Mouse (Mus musculus): ENCODE results near the gene Slc38a3.

Slc38a3 gene

DNA sequence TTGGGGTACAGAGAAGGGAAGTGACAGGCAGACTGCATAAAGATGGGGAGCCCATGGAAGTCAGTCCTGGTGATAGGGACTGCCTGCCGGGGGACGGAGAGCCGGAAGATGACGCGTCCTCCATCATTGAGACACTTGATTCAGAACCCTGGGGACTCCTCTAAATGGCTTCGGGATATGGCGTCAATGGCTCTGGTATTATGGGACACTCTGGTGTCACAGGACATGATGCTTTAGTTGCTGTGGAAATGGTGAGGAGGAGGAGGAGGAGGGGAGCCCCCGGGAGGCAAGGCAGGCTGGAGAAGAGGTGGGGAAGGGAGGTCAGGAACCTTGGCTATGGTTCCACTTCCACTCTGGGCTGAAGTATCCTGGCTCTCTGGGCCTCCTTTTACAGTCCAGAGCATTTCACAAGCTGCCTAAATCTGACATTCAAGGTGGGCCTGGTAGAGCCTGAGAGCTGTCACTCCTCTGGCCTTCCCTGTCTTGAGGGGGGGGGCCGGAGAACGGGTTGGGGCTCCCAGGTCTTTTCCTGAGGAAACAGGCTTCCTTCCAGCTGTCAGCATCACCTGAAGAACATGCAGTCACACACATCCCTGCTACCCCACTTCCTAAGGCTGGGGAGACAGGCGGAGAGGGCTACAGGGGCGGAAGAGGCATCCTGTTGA, 26.2 kb upstream of the Slc38a3 start:
- no peak for DNase-seq

DNA sequence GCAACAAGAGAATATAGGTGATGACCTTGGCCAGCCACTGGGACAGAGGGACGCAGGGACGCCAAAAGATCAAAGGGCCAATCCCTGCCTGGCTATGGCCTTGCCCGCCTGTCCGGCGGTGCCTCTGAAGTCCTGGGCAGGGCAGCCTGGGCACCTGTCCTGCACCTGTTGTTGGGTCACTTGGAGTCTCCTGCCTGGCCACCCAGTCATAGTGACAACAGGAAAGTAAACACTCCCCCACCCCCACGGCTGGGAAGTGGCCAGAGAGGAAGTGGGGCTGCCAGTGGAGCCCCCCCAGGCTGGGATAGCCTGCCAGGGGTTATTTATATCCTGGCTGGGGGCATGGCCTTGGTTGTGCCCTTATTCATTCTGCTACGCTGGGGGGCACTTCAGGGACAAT, 25.3 kb upstream of the Slc38a3 start:
- no peak for DNase-seq

DNA sequence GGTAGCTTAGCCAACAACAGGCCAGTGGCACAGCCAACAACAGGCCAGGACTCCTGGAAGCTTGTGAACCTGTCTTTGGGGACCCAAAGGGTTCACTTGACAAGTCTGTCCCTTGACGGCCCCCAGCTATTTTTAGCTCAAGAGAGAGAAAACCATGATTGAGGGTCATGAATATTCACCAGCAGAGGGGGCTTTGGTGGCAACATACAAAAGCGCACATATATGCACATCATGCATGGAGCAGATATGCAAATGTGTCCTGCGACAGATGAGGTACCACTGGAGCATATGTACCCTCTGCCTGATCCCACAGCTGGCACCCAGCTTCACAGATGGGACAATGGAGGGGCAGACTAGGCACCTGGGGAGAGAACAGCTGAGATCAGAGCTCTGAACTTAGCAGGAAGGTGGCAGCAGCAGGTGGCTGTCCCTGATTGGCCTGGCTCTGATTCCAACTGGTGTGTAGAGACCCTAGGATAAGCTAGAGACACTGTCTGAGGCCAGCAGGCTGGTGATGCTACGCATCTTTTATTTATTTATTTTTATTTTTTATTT, 24.2 kb upstream of the Slc38a3 start:
- DNase-seq = no peak

DNA sequence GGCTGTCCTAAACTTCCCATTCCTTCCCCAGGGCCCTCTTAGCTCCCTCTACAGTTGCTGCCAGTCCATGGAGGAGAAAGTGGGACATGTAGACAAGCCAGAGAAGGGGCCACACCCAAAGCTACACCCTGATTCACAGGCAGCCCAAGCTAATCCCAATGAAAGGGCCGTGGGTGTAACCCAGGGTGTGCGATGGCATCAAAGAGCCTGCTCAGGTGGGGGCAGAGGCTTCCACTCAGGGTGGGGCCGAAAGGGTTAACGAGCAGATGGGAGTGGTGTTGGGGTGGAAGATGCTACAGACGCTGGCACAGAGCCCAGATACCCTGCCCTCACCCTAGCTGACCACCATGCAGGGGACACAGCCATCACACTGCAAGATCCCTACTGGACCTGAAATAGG, 23.5 kb upstream of the Slc38a3 start:
- DNase-seq = no peak

DNA sequence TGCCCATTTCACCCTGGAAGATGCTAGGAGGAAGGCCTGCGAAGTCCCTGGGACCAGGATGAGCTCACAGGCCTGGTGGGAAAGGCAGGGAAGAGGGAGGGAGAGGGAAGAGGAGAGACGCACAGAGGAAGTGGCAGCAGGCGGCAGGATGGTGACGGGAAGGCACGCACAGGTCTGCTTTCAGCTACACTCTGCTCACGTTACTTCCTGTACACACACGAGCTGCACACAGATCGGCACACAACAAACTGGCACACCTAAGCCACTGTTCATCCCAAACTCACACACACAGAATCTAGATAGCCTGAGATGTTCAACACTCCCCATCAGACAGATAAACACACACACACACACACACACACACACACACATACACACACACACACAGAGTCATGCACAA, 21.1 kb upstream of the Slc38a3 start:
- DNase-seq = no peak

DNA sequence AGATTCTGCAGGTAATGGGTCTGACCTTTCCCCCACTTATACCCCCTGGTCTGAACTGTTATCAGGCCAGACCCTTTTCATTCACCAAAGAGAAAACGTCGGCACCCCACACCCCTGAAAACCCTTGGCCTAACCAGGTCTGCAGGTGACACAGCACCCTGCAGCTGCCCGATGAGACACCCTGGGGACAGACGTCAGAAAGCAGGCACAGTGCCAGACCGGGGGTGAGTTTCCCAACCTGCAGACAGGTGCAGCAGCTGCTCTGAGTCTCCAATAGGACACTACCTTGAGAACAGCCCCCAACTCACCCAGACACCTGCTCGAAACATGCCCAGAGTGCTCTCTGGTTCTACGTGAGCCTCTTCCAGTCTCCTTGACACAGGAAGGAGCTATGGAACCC, 19.6 kb upstream of the Slc38a3 start:
- no peak for DNase-seq

DNA sequence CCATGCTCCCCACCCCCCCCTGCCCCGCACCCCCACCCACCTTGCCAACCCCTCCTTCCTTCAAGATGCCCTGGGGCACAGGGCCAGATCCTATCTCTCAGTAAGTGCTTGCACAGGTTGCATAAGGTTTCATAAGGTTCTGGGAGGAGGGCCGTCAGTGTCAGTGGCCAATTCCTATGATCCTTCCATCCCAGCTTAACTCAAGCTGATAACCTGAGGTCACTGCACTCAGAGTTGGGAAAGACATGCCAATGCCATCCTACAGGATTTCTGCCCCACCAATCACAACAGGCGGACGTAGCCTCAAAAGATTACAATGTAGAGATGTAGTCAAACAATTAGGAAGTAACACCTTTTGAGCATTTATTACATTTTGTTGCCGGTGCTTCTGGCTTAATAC, 19.1 kb upstream of the Slc38a3 start:
- no peak for DNase-seq

DNA sequence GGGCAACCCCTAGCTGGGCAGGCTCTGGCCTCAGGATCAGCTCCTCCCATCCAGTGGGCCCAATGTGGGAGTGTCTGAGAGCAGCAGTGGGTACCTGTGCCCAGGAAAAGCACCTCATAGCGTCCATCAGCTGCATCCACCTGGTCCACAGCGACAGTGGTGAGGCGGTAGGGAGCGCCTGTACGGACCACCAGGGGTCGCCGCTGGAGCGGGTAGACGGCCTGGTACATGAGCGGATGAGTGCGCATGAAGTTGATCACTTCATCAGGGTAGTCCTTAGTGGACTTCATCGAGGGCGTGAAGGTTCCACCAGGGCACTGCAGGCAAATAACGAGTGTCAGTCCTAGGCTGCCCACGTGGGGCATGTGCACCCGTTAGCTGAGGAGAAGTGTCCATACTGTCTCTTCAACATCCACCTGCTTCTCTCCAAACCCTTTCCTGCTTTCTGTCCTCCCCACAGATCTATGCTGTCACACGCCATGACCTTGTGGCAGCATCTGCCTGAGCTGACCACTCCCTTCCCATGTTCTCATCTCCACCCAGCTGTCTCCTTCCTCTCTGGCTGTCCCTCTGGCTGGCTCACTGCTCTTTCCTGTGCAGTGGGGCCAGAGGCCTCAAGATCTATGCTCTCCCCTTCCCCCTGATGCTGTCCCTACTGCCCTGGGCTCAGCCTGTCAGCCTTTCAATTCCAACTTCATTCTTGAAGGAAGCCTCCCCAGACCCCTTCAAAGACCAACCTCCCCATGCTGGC, 16.1 kb upstream of the Slc38a3 start:
- DNase-seq = peak; percentile 76 to 88

DNA sequence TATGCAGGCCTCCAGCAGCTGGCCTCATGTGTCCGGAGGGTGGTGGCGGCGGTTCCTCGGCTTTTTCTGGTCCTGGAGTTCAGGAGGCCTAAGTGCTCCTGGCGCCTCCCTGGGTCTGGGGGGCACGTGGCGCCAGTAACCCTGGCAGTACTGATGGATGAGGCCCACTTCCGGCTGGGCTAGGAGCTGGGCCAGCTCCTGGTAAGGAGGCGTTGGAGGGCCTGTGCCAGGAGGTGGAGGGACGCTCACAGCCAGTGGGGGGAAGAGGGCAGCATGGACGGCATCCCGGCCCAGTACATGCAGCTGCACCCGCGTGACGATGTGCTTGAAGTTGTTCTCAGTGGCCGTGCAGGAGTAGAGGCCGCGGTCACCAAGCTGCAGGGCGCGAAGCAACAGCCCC, 13.1 kb upstream of the Slc38a3 start:
- no peak for DNase-seq

DNA sequence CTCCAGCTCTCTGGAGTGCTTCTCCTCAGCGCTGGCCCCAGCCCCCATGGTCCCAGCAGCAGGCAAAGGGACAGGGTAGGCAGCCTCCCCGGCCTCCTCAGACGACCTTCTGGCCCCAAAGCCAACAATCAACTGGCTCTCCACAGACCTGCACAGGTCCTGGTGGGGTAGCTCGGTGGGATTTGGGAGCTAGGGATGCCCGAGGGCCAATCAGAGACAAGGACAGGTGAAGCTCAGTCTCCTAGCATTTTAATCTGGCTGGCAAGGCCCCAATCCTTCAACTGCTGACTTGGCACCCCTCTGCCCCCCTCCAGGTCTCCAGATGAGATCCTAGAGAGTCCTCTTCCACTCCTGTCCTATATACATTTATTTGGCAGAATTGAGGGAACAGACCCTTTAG, 10.2 kb upstream of the Slc38a3 start, which contains the start of gene Gnat1:
Gene Gnat1, minus strand, starts transcription at position 212 of the 400 bp plus-strand sequence.
- DNase-seq = no peak

DNA sequence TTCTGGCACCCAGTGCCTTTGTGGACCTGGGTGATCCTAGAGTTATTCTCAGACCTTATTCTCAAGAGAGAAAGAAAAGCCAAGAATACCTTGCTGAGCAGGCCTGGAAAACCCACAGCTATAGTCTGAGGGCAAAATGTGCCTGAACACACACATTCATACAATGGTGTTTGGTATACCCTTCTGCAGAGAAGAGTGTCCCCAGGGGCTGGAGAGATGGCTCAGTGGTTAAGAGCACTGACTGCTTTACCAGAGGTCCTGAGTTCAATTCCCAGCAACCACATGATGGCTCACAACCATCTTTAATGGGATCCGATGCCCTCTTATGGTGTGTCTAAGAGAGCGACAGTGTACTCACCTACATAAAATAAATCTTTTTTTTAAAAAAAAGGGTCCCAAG, 9.5 kb upstream of the Slc38a3 start:
- no peak for DNase-seq

DNA sequence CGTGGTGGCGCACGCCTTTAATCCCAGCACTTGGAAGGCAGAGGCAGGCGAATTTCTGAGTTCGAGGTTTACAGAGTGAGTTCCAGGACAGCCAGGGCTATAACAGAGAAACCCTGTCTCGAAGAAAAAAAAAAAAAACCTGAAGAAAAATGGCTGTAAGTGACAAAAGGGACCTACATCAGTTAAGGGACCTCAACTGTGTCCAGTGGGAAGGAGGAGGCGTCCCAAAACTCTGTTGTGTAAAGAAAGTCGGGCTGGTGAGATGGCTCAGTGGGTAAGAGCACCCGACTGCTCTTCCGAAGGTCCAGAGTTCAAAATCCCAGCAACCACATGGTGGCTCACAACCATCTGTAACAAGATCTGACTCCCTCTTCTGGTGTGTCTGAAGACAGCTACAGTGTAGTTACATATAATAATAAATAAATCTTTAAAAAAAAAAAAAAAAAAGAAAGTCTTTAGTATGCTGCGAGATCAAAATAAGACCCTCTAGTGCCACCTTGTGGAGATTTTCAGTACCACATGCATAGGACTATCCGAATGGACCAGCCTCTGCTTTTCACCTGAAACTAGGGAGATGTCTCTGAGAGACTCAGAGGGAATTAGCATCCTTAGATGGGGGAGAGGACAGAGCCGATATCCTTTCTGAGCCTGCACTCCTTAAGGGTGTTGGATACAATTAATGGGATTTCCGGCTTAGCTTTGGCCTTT, 8.6 kb upstream of the Slc38a3 start:
- peak; percentile 90 to 93 for DNase-seq

DNA sequence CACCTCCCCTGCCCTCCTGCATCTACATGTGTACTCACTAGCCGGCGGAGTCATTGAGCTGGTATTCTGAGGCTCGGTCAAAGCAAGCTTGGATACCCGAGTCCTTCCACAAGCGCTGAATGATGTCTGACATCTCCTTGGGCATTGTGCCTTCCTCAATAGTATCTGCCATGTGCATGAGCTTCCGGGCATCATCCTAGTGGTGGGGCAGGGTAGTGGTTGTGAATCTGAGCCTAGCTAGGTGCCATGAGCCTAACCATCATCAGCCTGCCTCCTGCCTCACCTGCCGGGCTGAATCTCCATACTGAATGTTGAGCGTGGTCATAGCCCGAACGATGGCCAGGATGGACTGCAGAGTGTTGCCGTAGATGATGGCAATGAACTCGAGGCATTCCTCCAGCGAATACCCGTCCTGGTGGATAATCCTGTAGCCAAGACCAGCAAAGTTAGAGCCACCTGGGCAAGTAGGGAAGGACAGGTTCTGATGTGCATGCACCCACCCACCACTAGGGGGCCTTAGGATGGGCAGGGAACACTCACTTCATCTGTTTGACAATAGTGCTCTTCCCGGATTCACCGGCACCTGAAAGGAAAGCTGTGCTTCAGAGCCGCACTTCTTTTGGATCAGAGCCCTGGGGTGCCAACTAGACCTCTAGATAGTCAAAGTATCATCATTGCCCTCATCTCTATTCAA, 7.9 kb upstream of the Slc38a3 start:
- DNase-seq = peak; percentile 66 to 80

DNA sequence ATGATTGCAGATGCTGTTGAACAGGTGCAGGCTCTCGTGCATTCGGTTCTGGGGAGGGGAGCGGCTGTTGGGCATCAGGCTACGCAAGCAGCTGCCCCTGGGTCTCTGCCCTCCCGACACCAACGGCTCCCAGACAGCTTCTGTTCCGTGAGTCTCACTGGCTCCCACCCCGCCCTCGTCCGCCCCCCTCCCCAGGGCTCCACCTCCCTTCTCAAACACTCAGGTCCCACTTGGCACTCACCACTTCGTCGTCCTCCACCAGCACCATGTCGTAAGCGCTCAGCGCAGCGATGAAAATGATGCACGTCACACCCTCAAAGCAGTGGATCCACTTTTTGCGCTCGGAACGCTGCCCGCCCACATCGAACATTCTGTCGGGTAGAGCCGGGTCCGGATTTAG, 7.0 kb upstream of the Slc38a3 start:
- DNase-seq = no peak

DNA sequence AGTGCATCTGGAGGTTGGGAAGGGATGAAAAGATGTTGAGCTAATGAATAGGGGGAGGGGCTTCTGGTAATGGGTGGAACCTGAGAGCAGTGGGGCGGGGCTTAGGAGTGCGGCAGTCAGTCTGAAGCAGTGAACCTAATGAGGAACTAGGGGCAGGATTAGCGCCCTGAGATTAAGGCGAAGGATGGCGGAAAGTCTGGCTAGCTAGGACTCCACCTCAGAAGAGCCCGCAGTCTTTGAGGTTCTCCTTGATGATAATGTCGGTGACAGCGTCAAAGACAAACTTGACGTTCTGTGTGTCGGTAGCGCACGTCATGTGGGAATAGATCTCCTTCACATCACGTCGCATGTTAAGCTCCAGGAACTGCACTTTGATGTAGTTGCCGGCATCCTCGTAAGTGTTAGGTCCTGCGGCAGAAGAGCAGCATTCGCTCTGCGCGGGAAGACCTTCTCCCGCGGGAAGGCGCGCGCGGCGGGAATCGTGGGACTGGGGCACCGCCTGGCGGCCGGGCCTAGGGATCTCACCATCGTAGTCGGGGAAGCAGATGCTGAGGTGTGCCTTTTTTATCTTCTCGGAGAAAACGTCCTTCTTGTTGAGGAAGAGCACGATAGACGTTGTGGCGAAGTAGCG, 6.5 kb upstream of the Slc38a3 start:
- peak; percentile 70 to 79 for DNase-seq

DNA sequence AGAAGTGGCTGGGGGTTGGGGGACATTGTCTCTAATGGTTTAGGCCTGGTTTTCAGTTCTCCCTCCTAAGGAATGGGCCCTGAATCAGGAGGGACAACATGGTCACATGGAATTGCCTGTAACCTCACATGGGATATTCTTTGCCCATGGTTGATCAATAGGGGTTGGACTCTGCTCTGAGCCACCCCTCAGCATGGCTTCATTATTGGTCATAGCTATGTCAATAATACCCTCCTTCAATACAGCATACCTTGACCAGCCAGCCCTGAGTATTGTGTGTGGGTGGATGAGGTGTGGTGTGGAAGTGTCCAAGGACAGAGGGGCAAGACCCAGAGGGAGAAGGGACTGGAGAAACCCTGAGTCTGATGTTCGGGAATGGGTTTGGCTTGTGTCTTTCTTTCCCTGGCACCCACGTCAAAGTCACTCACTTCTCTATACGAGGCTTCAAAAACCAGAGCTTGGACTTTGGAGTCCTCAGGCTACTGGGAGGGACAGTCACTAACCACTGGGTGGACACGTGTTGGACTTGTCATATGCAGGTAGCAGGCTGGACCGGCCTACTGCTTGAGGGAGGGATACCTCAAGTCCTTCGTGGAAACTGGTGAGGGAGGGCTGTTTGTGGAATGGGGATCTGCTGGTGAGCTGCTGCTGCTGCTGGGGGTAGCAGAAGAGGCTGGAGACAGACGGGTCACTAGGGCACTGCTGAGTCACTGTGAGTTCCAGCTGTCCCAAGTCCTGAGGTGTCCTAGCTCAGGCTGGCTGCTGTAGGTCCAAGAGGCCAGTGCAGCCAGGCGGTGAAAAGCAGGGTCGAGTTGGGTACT, 5.5 kb upstream of the Slc38a3 start:
- DNase-seq = no peak

DNA sequence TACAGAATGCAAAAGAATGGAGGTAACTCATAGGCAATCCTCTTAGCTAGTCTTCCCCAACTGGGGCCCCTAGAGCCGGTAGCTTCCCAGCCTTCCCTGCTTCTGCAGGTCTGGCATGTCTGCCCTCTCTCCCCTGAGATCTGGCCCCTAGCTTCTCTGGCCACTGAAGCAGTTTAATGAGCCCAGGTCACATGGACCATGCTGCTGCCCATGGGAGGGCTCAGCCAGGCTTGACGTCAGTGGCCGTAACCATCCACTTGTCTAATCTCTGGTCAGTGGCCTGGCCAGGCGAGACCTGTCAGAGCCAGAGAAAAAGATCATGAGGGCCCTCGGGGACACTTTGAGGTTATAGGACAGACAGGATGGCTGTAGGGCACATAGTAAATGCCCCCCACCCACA, 929 bp upstream of the Slc38a3 start:
- DNase-seq = no peak

DNA sequence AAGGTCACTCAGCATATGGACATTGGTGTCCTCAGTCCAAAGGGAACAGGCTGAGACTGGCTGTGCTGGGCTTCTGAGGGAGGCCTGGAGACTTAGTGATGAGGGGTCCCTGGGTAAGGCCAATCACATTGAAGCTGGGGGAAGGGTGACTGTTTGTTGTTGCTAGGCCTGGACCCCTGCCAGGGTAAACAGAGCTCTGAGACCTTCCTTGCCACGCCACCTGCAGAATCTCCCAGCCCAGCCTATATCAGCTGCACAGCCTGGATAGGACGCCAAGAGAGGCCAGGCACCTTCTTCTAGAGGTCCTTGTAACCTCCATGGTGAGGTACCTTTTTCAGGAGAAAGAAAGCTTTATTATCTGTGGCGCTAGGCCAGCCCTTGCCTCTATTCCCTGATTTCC, 414 bp downstream of the Slc38a3 start:
- DNase-seq = no peak

DNA sequence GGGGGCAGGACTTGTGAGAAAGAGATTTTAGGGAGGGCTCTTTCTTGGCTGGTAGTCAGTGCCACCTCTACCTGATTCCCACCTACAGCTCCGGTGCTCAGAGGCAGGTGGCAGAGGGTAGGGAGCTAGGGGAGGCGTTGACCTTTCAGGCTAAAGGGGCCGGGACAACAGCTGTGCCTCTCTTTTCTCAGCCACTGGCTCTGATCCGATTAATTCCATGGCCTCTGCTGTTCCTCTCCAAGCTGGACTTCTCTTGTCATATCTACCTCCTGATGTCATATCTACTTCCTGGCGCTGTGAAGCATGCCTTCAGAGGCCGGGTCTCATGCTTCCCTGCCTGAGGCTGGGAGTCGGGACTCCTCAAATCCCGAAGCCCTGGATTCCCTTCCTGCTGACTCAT, 1.3 kb downstream of the Slc38a3 start:
- no peak for DNase-seq

DNA sequence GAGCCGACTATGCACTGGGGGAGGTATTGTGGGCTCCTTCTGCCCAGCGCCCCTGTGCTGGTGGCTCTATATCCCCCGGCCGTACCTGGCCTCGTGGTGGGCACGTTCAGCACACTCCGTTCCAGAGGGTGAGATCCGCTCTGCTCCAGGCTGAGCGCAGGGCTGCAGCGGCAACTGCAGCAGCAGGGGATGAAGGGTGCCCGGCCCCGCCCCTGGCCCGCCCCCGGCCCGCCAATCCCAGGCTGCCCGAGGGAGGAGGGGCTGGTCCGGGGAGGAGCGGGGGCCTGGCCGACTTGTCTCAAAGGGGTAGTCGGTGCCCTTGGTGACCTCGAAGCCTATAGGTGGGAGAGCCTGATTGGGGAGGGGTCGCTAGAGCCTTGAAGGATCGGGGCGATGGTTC, 2.1 kb downstream of the Slc38a3 start:
- peak; percentile 33 to 44 for DNase-seq

DNA sequence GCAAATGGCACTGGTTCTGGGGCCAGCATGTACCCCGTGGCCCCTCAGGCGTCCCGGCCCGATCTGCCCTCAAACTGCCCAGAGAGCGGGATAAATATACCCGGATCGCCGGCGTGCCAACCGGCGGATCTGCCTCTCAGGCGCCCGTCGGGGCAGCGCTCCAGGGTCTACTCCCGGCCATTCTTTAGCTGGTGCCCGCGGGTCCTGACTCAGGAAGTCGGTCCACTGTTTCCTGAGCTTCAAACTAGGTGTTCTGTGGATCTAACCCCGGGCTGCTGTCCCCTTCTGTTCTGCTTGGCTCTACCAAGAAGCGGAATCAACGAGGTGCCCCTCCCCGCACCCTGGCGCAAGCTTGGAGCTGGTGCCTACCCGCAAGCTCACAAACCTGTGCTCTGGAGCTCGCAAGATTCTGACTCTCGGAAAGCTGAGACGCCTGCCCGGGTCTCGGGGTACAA, 2.6 kb downstream of the Slc38a3 start:
- peak in 1 of 2 experiments; percentile 45 for DNase-seq

DNA sequence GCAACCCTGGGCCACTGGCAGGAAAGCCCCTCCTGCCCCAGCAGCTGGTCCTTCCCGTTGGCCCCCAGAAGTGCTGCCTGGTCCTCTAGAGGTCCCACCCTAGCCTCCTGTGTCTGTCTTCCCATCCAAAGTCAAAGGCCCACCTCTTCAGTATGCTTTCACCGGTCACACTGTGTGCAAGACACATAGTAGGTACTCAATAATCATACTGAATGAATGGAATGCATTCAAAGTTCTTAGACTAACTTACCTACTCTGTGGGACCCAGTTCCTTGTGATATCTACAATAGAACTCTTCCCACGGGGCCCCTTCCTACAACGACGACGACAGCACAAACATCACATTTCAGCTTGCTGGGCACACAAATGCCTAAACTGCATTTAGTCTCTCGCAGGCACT, 4.0 kb downstream of the Slc38a3 start:
- no peak for DNase-seq

All from cerebellum, postnatal 14 days (tissue).